Mouse (Mus musculus) G1E (cell line): ENCODE results near the gene Cdx4. TPM values are rescaled to one million over a fixed set of nuclear protein-coding genes. Genes with fewer than 3 reads are reported as not detected.

Experiments used
- ATAC-seq: 2 replicates; pipeline ENCODE4 v1.8.0; 2016; ENCODE audit warnings: mild to moderate bottlenecking; ENCODE audit not compliant: insufficient number of reproducible peaks, poor library complexity, low FRiP score, severe bottlenecking; ENCODE audit errors: extremely low read depth
- DNase-seq: peaks from one replicate; pipeline ENCODE4 v3.0.0; 2012; ENCODE audit warnings: low spot score
- H3K27me3 ChIP-seq: 2 replicates; pipeline ENCODE4 v1.6.1; 2012; ENCODE audit warnings: mild to moderate bottlenecking, low read length, inconsistent platforms; ENCODE audit not compliant: insufficient read depth
- H3K36me3 ChIP-seq: replicated peaks from 2 replicates; pipeline ENCODE3; 2012; ENCODE audit warnings: mild to moderate bottlenecking, inconsistent platforms
- H3K4me1 ChIP-seq: 2 replicates; pipeline ENCODE4 v1.6.1; 2012; ENCODE audit warnings: low read depth, low read length, inconsistent platforms, mixed read lengths; ENCODE audit not compliant: insufficient read depth
- H3K4me3 ChIP-seq: 2 replicates; pipeline ENCODE4 v1.5.1; 2012; ENCODE audit warnings: low read depth, mild to moderate bottlenecking, inconsistent platforms, low read length, moderate library complexity, mixed read lengths
- H3K9me3 ChIP-seq: replicated peaks from 2 replicates; pipeline ENCODE4 v1.6.1; 2012; ENCODE audit warnings: inconsistent platforms
- CTCF ChIP-seq: IDR thresholded peaks from 2 replicates; pipeline ENCODE4 v1.5.1; 2012; ENCODE audit warnings: low read depth, low read length, inconsistent platforms, mixed read lengths
- GATA1 ChIP-seq: IDR thresholded peaks from 2 replicates; pipeline ENCODE4 v1.6.1; 2012; ENCODE audit warnings: borderline replicate concordance, low read length, inconsistent platforms, mixed read lengths
- GATA2 ChIP-seq: IDR thresholded peaks from 2 replicates; pipeline ENCODE4 v1.6.1; 2012; ENCODE audit warnings: low read depth, low read length, inconsistent platforms, borderline replicate concordance
- POLR2AphosphoS5 ChIP-seq: IDR thresholded peaks from 2 replicates; pipeline ENCODE4 v1.6.1; 2012; ENCODE audit warnings: low read depth, low read length, inconsistent platforms; ENCODE audit not compliant: insufficient replicate concordance
- TAL1 ChIP-seq: conservative IDR thresholded peaks from 2 replicates; pipeline ENCODE4 v1.6.1; 2012; ENCODE audit warnings: low read depth, low read length, inconsistent platforms, mixed read lengths
- polyA plus RNA-seq: library from polyadenylated mRNA; stranded (reverse); fragments of >175 nt; gene quantifications from 2 replicates; pipeline ENCODE4 v1.2.3, GENCODE M21; 2012
- total RNA-seq, 2 experiments: library from RNA; stranded (forward) in 1 of 2; stranded (reverse) in 1 of 2; fragments of 200-1000 nt in 1 of 2; fragments of >200 nt in 1 of 2; fragmentation: Nextera tagmentation in 1 of 2; gene quantifications; 2 replicates each; pipeline ENCODE4 v1.2.3; 2014 to 2017

The Cdx4 gene
- total and polyA plus RNA-seq, 3 experiments: not detected

- H3K27me3 ChIP-seq: no peaks in the 10 kb centered on the region
- no peaks in the 10 kb centered on the region for H3K36me3 ChIP-seq
- H3K9me3 ChIP-seq: no peaks in the 10 kb centered on the region
- ATAC-seq (no peak), DNase-seq (no peak)
- no peak overlapping the region for H3K4me3 ChIP-seq
- H3K4me1 ChIP-seq: no peaks in the 10 kb centered on the region
- TF ChIP-seq TAL1: no peak
Measured at GRCm38 (mm10) chrX:103341369-103342113, 20.3 kb downstream of the Cdx4 start.

GRCm38 (mm10) chrX:103355784-103356183, 34.6 kb downstream of the Cdx4 start:
- TF ChIP-seq GATA2 (no peak), CTCF (no peak), POLR2AphosphoS5 (no peak), GATA1 (no peak), TAL1 (no peak)
- ATAC-seq: no peak
- Histone ChIP-seq H3K36me3 (no peaks in the 10 kb centered on the region), H3K27me3 (peaks cover 4% of the 10 kb centered on the region; the same call in 1 of the 2 replicates), H3K4me3 (no peak overlapping the region), H3K4me1 (no peaks in the 10 kb centered on the region), H3K9me3 (no peaks in the 10 kb centered on the region)
- no peak for DNase-seq

GRCm38 (mm10) chrX:103356287-103356686, 35.1 kb downstream of the Cdx4 start, which contains the start of gene Chic1:
Chic1 (plus strand) TSS chrX:103356476.
- Histone ChIP-seq H3K9me3 (no peaks in the 10 kb centered on the region), H3K4me1 (no peaks in the 10 kb centered on the region), H3K4me3 (no peak within 1 kb of the TSS), H3K36me3 (no peaks in the 10 kb centered on the region), H3K27me3 (peaks cover 4% of the 10 kb centered on the region; the same call in 1 of the 2 replicates)
- TF ChIP-seq GATA1 (no peak), CTCF (no peak), GATA2 (no peak), POLR2AphosphoS5 (no peak), TAL1 (no peak)
- DNase-seq (no peak), ATAC-seq (no peak)

GRCm38 (mm10) chrX:103356761-103357236, 35.6 kb downstream of the Cdx4 start:
- no peak for DNase-seq
- H3K9me3 ChIP-seq: no peaks in the 10 kb centered on the region
- ATAC-seq: no peak
- no peaks in the 10 kb centered on the region for H3K4me1 ChIP-seq
- peaks cover 4% of the 10 kb centered on the region; the same call in 1 of the 2 replicates for H3K27me3 ChIP-seq
- H3K36me3 ChIP-seq: no peaks in the 10 kb centered on the region
- no peak overlapping the region for H3K4me3 ChIP-seq
- TF ChIP-seq GATA2 (no peak), CTCF (no peak), POLR2AphosphoS5 (no peak), TAL1 (no peak), GATA1 (no peak)

- TF ChIP-seq GATA1 (no peak), POLR2AphosphoS5 (no peak), CTCF (no peak), TAL1 (no peak), GATA2 (no peak)
- ATAC-seq: no peak
- no peaks in the 10 kb centered on the region for H3K9me3 ChIP-seq
- H3K36me3 ChIP-seq: no peaks in the 10 kb centered on the region
- H3K27me3 ChIP-seq: no peaks in the 10 kb centered on the region
- H3K4me1 ChIP-seq: no peaks in the 10 kb centered on the region
- H3K4me3 ChIP-seq: no peak overlapping the region
- no peak for DNase-seq
Measured at GRCm38 (mm10) chrX:103366201-103366600, 45.0 kb downstream of the Cdx4 start.

GRCm38 (mm10) chrX:103368650-103369049, 47.5 kb downstream of the Cdx4 start:
- Histone ChIP-seq H3K9me3 (no peaks in the 10 kb centered on the region), H3K4me3 (no peak overlapping the region), H3K36me3 (no peaks in the 10 kb centered on the region), H3K4me1 (no peaks in the 10 kb centered on the region), H3K27me3 (no peaks in the 10 kb centered on the region)
- DNase-seq: no peak
- no peak for ATAC-seq
- TF ChIP-seq CTCF (no peak), GATA1 (no peak), GATA2 (no peak), TAL1 (no peak), POLR2AphosphoS5 (no peak)
